Mouse (Mus musculus) MEL (cell line): ENCODE results near the gene Kirrel3.

Experiments
- HCFC1 ChIP-seq: IDR thresholded peaks from 2 replicates; pipeline ENCODE4 v1.6.1; 2012; ENCODE audit warnings: low read depth, mild to moderate bottlenecking, inconsistent platforms, low read length, improper control_type of control experiment, moderate library complexity
- SIN3A ChIP-seq: IDR thresholded peaks from 2 replicates; pipeline ENCODE4 v1.6.1; 2012; ENCODE audit warnings: low read length, improper control_type of control experiment, inconsistent platforms

GRCm38 (mm10) chr9:35017563-35017962, 531.9 kb downstream of the Kirrel3 start:
- TF ChIP-seq SIN3A (no peak), HCFC1 (no peak)
